Mouse (Mus musculus) lung, postnatal 25 days (tissue): ENCODE measurements around the gene Spata18.

Source experiments
- DNase-seq: peaks from one replicate; pipeline ENCODE4 v3.0.0; 2022; ENCODE audit warnings: low spot score

Gene Spata18

DNA sequence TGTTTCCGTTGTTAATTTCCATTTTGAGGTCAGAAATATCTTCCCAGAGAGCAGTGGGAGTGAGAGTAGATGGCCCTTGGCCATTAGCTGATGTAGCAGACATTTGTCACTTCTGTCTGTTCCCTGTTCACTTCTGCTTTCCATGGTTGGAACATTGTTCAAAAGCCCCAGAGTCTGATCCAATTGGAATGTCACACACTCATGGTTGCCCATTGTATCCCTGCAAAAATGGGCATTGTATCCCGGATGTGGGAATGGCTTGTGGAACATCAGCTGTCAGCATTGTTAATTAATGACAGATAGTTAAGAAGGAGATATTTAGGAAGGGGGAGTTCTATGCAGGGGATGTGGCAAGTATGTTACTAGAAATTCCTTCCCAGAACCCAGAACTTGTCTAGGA, 65.8 kb downstream of the Spata18 start:
- no peak for DNase-seq

DNA sequence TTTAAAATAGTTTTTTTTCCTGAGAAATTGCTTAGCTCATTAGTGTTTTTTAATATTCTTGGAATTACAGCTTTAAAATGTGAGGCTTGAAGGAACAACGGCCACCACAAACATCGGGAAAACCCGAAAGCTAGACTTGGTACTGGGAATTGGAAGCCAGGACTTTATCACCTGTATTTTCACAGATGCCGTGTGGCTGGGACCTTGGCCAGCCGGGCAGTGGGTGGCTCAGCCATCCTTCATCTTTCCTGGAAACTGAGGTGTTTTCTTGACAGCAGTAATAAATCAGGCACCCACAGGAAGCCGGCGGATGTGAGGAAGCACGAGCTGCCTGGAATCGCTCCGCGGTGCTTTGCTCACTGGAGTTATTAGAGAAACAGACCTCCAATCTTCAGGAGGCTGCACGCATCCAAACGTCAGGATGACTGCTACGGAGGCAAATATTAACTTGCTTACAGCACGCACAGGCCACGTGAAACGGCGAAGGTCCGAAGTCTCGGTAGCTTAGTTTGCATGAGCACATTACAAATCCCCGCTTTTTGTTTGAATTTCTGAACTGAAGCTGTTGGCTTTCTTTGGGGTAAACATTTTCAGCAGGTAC, 70.6 kb downstream of the Spata18 start:
- DNase-seq: no peak

DNA sequence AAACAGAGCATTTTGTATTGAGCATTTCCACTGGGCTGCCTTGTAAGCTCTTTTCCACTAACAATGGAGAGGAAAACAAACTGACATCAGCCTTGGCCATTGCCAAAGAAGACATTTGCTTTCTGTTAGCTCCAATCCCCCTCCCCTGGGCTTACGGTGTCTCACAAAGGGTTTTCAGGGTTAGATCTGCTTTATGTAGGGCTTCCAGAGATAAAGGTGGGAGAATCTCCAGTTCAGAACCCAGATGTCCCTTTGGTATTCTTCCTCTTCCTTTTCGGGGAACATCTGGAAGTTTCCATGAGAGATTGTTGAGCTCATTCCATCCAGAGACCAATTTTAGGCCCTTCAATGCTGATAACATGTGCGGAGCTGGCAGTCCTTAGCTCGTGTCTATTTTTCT, 74.8 kb downstream of the Spata18 start:
- DNase-seq: no peak

DNA sequence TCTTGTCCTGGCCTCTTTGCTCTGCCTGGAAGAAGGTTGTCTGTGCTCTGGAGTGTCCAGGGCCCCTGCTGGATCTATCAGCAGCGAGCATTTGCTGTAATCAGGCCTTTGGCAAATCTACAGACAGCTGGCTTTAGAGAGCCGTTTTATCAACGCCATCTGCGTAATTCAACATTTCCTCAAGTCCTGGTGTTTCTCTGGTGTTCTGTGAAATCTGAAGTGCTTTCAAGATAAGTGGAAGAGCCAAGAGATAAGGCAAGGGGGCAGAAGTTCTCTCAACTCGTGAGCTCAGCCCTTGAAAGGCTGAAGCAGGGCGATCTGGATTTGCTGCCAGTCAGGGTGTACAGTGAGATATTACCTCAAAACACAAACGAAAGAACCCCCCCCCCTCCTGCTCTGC, 77.5 kb downstream of the Spata18 start:
- DNase-seq: peak; percentile 13
